Mouse (Mus musculus) layer of hippocampus, postnatal 25 days (tissue): Measurements from ENCODE around the gene Zbtb34. TPM values are rescaled to one million over a fixed set of nuclear protein-coding genes. Genes with fewer than 3 reads are reported as not detected.
A peak's percentile ranks its signal among the peaks of the same experiment; 100 is the strongest.

Experiments used
- DNase-seq, 2 experiments: peaks; one replicate each; pipeline ENCODE4 v3.0.0; 2022; ENCODE audit warnings: mixed read lengths in 2 of 2, low spot score in 1 of 2; ENCODE audit errors: extremely low spot score in 1 of 2
- total RNA-seq, 2 experiments: library from RNA; stranded (reverse); gene quantifications; 2 replicates each; pipeline ENCODE4 v1.2.3; 2021

Zbtb34 gene
- total RNA-seq, 2 experiments from 2014 or later, result 11.7 to 13.3 TPM

DNA sequence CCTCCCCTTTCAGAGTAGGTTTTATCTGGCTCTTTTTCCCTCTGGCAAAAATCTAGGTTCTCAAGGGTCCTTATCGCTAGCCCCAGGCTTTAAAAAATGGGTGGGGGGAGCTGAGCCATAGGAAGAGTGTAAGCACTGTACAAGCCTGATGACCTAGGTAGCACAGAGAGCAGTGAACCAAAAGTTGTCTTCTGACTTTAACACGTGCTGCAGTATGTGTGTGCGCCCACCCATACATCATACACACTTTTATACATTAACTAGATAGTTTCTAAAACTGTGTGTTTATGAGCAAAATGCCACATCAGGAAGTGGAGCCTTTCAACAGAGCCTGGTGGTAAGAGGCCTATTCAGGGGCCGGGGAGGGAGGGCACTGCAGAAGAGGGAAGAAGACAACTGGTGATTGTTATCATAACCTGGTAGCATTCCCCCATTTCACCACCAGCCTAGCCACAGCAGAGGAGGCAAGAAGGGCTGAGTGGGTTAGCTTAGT is 27.6 kb downstream of the Zbtb34 start:
- DNase-seq, result no peak

DNA sequence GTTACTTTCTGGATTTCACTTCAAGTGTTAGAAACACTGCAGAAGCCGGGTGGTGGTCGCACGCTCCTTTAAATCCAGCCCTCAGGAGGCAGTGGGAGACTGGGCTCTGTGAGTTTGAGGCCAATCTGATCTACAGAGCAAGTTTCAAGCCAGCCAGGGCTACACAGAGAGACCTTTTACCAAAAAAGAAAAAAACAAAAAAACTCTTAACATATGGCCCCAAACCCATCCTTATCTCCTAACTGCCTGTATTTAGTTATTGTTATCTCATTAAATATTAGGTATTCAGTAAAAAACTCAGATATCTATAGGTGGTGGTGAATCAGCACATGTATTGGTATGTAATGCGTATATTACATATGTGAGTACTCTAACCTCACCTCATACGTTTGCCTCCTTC is 28.5 kb downstream of the Zbtb34 start:
- DNase-seq, result no peak

DNA sequence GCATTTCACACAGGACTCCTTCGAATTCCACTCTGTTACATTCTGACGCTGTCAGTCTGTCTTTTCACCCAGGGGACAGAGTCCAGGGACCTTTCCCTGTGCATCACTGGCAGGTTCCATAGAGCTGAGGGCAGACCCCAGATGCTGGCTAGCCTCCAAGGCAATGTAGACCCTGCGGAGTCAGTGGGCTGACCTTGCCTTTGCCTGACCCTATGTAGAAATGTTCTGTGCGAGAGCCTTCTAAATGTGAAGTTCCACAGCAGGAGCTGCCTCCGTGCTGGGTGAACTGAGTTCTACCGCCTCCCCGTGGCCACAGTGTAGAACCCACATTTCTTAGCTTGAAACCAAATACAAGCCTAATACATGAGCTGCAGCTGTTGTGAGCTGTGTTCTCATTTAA is 28.9 kb downstream of the Zbtb34 start:
- peak; percentile 59 to 85 for DNase-seq

DNA sequence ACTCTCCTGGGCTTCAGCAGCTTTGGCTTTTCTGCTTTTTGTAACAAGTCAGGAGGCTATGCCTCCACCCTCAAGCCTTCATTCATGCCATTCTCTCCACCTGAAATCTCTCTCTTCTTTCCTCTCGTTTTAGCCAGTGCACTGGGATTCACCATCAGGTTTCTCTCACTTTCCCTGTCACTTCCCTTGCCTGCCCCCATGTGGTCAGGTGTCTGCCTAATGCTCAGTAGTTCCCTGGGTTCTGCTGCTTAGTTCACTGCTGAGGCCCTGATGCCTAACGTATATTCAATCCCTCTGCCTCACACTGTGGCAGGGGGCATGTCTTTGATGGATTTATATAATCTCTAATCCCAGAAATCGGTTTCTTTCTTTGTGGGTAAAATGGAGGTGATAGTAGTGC is 29.9 kb downstream of the Zbtb34 start:
- DNase-seq, result peak in 1 of 2 experiments; percentile 41

DNA sequence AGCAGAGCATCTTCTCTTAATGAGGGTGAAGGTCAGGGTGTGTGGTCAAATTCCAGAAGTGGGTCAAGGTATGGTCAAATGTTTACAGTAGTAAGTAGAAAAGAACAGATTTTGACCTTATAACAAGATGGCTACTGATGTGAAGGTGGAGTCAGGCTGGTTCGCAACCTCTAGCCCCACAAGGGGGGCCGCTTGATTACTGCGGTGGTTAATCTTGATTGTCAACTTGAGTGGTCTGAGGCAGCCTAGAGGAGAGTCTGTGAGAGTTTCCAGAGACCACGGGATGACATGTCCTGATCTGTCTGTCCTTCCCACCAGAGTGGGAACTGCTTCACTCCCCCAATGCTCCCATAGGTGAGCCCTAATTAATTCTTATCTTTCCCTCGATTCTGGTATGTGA is 30.6 kb downstream of the Zbtb34 start:
- no peak for DNase-seq

DNA sequence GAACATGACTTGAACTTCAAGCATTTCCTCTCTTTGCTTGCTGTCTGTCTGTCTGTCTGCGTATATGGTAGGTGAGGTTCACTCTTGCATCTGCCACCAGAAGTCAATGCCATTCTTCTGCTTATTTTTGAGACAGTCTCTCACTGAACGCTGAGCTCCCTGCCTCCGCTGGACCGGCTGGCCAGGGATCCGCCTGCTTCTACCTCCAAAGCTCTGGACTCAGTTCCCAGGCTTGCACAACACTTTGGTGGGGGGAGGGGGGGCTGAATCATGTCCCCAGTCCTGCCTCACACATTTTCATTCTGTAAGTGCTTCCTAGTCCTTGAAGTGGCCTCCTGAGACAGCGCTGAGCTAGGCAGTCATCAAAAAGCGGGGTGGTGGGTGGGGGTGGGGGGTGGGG is 32.0 kb downstream of the Zbtb34 start:
- DNase-seq, result no peak

DNA sequence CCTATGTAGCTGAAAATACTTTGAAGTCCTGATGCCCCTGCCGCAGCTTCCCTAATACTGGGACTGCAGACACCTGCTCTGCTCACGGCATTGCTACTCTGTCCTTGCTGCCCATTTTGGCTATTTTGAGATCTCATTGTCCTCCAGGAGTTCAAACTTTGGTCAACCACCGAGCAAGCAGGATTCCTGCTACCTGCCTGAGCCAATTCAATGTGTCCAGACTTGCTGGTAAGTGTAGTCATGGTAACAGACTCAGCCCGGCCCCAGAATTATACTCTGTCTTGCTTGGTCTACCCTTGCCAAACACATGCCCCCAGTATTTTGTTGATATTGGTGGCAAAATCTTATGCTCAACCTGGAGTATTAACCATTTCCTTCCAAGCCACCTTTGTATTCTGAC is 34.1 kb downstream of the Zbtb34 start:
- no peak for DNase-seq

DNA sequence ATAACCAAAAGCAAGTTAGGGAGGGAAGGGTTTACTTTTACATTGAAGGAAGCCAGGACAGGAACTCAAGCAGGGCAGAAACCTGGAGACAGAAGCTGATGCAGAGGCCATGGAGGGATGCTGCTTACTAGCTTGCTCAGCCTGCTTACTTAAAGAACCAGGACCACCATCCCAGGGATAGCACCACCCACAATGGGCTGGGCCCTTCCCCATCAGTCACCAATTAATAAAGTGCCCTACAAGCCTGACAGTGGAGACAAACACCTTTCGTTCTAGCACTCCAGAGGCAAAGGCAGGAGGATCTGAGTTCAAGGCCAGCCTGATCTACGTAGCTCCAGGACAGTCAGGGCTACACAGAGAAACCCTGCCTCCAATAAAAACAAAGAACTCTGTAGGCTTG is 36.1 kb downstream of the Zbtb34 start:
- DNase-seq, result no peak

DNA sequence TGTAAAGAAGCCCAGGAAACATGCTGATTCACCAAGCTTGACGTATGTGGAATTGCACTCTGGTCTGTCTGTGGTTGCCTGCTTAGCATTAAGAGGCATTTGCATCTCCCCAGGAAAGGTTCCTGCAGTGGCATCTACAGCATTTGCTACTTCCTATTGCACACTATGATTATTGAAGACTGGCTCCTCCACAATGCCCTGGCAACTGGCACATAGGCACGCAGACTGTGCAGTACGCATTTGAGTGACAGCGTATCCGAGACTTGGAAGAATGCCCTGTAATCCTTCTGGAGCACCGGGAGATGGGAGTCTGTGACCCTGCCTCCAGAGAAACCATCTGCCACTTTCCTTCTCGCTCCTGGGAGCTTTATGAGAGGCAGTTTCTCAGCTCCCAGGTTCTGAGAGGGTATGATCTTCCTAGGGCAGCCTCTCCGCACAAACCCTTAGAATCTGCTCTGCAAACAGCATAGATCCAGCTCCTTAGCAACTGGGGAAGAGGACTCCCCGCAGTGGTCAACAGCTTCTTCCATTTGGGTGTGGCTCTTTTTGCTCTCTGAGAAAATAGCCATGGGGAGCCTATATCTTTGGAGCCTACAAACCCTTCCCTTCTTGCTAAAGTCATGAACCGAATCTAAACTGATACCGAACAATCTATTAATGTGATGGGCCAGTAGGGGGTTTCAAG is 37.0 kb downstream of the Zbtb34 start:
- peak in 1 of 2 experiments; percentile 25 for DNase-seq

DNA sequence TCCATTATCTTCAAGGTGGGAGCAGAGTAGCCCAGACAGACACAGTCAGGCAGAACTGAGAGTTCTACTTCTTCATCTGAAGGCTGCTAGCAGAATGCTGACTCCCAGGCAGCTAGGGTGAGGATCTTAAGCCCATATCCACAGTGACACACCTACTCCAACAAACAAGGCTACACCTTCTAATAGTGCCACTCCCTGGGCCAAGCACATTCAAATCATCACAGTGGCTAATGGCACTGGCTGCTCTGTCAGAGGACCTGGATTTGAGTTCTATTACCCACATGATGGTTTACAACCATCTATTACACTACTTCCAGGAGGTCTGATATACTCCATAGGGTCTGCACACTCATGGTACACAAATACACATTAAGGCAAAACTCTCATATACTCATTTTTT is 38.1 kb downstream of the Zbtb34 start:
- no peak for DNase-seq

DNA sequence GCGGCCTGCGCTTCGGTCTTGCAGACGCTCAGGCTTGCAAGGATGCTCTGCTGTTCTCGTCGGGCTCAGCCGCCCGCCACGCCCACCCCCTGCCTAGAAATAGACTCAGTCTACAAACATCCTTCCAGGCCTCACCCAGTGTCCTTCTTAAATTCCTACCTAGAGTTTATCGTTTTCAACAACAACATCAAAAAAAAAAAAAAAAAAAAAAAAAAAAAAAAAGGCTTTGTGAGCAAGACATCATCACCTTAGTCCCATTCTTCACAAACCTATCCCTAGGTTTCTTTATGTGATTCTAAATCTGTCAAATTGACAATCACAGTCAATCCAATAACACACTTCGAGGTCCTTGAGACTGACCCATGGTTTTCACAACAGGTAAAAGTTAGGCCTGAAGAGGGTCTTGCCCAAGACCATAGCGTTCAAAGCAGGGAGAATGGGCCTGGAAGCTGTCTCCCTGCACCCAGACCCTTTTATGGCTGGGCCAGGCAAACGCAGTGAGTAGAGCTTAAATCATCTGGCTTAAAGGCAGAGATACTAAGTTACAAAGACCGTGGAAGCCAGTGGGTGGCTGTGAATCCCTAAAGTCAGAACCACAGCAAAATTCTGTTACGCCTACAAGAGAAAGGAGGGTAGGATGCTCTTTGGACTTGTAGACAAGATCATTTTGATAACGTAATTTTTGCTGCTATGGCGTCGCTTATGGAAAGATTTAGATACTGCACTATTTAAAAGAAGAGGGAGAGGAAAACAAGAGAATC is 59.3 kb downstream of the Zbtb34 start:
- DNase-seq, result no peak

DNA sequence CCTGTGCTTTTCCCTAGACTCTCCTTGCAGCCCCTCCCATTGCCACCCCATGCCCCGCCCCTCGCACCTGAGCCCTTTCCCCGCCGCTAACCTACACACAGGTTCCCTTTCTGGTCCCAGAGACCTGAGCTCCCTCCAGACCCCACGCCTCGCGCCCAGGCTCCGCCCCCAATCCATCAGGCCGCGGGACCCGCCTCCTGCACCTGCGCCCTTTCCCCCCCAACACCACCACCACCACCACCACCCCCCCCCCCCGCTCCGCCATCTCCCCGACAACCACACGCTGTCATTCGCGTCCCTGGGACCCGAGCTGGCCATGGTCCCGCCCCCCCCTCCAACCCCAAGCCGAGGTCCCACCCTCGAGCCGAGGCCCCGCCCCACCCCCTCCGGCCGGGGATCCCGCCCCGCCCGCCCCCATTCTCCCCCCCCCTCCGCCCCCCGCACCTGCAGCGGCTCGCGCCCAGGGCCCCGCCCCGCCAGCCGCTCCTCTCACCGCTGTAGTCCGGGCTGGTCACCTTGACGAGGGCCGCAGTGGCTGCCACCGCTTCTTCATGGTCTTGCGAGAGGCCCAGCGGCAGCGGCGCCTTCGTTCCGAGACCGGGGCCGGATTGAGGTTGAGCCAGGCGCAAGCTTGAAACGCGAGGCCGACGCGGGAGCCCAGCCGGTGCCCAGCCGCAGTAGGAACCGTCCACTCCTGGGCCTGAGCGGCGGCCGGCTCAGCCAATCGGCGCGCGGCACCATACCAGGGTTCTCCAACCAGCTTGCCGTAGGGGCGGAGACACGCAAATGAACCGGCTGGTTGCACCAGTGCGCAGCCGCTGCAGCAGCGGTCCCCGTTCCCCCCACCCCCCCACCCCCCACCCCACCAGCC is 60.1 kb downstream of the Zbtb34 start, which contains the start of gene Ralgps1:
Gene Ralgps1, minus strand, starts transcription at position 710 of the 871 bp plus-strand sequence.
- peak; percentile 89 to 92 for DNase-seq

DNA sequence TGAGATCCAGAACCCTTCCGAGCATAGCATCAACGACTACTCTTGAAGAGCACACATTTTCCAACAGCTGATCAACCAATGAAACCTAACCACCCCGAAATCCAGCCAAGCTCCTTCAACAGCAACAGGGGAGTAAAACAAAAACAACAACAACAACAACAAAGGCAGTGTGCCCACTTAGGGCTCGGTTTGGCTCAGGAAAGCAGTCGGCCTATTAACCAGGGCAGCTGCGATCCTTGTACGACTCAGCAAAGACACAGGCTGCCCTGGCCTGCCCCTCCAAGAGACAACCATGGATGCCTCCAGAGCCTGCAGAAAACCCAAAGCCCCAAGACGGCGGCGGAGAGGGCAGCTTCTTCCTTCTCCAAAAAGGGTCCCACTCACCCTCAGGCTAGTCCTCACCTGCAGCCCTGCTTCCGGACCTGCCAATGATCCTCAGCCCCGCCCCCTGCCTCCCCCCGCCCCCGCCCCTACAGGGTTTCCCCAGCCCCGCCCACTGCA is 60.8 kb downstream of the Zbtb34 start:
- DNase-seq, result no peak

DNA sequence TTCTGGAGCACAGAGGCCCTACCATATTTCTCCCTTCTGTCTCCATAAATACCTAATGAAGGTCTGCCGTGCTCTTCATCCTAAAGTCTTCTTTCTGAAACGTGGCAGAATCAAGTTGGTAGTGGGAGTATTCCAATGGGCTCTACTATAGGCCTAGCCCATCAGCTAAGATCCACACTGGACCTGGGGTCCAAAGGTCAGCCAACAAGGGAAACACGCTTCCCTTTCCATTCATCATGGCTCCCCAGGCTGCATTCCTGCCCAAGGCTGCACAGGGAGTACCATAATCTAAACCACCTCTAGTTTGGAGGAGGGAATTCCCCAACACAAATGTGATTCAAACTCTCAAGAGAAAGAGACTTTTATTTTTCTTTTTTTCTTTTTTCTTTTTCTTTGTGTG is 61.7 kb downstream of the Zbtb34 start:
- DNase-seq, result no peak

DNA sequence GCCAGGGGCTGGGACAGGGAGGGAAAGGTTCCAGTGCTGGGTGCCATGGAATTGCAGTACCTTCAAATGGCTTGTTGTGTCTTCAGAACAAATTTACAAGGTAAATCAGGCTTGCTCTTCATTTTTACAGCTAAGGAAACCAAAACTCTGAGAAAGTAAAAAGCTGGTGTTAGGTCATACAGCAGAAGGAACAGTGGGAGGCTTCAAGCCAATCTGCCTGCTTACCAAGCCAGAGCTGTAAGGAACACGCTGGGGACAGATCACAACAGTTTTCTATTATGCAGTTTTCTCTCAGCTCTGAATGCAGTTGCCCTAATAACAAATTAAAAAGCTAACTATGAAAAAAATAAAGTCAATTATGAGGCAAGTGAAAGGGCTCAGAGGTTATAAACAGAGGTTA is 62.6 kb downstream of the Zbtb34 start:
- DNase-seq, result no peak

DNA sequence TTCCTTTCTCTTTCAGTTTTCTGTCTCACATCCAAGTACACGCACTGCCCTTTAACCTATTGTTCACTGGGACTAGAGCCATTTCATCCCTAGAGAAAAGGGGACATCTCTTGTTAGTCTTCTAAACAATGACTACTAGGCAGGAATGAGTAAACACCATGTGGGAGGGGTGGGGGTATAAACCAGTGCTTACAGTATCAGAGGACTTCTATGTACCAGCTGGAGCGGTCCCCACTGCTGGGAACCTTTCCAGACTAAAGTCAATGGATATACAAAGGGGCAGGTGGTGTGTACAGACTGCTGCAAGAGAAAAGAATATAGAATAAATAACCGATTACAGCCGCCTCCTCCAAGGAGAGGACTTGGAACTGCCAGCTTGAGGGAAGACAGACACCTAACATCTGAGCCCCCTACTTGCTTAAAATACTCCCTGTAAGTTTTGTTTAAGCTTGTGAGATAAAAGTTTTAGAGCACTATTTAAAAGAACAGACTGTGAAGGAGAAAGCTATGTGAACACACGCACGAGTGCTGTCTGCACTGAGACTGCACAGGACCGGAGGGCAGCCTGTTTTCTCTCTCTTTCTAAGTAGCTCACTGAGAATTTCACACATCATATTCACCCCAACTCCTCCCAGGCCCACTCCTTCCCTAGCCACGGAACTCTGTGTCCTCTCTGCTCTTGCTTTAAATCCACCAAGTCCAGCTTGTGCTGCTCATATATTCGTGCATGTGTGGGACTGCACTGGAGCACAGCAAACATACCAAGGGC is 65.2 kb downstream of the Zbtb34 start:
- DNase-seq, result peak in 1 of 2 experiments; percentile 15

DNA sequence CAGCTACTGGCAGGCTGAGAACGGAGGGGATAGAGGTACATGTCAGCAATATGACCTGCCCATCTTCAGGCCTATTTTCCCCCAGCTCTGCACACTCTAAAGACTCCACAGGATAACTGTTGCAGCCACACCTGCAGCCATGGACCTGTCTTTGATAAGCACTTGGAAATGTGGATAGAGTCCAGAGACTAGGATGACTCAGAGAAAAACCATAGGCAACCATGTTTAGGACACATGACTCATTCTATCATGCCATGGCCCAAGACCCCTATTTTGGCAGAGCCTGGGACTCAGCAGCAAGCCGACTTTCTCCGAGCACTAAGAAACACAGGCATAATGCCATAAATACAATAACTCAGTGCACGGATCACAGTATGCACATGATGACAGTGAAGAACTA is 66.5 kb downstream of the Zbtb34 start:
- DNase-seq, result no peak

DNA sequence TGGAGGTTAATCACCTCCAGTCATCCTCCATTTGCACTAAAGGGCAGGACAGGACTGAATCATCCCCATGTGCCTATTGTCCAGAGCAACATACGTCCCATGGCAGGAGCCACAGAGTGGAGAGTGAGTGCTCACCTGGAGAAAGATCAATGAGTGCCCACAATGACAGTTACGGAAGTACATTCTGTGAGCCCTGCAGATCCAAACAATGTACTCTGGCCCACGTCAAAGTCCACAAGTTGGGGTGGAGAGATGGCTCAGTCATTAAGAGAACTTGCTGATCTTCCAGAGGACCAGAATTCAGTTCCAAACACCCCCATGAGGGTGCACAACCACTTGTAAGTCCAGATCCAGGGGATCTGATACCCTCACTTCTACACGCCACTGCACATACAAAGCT is 67.2 kb downstream of the Zbtb34 start:
- DNase-seq, result no peak

DNA sequence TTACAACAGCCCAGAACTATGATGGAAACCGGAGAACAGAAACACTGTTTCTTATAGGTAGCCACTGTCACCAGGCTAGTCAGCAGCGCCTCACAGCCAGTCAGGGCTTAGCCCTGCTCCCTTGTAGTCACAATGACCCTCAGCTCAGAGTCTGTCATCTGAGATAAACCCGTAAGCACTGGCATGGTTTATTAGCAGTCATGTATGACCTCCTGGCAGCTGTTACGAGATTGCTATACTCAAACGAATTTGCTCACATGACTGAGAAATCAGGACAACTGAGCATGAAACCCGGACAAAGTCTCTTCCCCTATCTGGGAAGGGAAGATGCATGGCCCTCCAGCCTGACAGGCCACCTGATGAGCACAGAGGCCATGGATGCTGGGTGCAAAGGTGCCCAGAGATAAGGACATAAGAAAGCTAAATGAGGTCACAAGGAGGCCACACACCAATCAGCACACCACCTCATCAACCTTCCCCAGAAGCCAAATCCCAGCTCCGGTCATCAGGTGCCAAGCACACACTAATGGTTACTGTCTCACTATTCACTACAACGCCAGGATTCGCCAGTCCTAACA is 69.9 kb downstream of the Zbtb34 start:
- no peak for DNase-seq

DNA sequence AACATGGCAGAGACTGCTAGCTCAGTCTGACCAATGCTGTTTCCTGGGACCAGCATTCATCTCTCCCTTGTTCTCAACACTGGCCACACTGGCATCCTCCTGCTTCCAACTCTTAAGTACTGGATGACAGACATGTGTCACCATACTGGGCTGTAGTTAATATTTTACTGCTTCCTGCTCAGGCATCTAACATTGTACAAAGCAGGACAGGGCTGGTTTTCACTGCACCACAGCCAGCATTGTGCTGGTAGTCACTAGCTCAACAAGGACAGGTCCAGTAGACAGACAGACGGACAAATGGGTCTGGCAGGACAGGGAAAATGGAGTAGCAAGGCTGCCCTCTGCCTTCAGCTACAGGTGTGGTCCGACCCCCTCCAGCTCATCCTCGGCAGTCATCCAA is 70.6 kb downstream of the Zbtb34 start:
- peak in 1 of 2 experiments; percentile 2 for DNase-seq
